Mouse (Mus musculus): ENCODE data around the gene Trpc1.

Trpc1 gene

DNA sequence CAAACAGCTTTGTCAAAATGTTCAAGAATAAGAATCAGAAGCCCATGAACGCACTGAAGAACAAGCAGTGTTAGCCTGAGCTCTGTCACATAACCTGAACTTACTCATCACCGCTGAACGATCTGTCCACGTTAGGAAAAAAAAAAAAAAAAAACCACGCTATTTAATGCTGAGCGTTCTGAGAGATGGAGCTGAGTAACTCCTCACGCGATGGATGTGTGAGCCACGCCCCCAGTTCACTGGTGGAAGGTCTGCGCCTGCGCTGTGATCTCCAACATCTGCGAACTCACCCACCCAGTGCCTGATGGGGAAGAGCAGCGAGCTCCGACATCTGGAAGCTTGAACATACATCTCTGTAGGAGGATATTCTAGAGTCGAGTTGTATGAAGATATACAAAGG is 55.2 kb downstream of the Trpc1 start:
- DNase-seq, result no peak

DNA sequence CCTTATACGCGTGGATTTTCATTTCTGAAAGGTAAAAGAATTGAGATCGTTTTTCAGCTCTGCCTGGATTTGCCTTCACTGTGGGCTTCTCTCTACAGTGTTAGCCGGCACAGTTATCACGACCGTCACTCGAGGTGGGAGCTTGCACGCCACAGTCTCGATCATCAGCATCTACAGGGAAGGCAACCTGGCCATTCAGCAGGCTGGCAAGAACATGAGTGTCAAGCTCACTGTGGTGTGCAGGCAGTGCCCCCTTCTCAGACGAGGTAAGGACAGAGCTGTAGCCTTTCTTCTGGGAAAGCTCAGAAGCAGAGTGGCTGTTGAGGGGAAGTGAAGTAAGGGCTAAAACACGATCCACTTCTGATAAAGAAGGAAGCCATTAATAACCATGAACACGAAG is 55.6 kb downstream of the Trpc1 start:
- DNase-seq, result no peak

DNA sequence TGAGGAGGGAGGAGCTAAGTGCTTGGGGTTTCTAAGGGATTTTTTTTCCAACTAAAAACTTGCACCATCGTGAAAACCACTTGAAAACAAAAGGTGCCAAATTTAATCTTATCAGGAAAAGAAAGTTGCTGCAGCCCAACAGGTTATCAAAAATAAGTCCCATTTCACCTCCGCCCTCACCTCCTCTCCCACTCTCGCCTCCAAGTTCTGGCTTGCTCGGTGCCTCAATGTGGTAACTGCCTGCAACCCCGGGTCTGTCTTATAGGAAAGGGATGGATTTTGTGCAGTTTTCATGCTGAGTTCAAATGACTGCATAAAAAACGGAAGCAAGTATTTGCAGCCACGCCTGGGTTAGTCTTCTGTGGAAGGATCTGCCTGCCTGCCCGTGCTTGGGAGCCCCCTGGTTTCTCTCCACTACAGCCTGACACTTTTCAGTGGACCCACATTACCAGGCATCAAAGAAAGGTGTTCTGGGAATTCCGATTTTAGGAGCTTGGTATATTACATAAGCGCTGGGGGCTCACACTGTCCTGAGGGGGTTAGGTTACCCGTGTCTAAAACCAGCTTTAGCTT is 56.6 kb downstream of the Trpc1 start:
- DNase-seq, result peak; percentile 28

DNA sequence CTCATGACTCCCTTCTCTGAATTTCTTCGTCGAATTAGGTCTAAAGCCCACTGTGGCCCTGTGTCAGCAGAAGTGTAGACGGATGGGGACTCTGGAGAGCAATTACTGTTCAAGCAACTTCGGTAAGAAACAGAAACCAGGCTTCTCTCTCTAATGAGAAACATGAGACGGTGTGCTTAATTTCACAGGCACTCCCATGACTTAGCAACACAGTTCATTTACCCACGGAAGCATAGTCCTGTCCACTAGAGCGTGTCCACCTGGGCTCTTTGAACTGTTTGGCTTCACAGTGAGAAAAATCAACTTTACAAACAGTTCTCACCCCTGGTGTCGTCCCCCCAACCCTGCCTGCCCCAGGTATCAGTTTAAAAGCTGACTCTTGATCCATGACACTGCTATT is 57.4 kb downstream of the Trpc1 start:
- DNase-seq, result peak; percentile 82

DNA sequence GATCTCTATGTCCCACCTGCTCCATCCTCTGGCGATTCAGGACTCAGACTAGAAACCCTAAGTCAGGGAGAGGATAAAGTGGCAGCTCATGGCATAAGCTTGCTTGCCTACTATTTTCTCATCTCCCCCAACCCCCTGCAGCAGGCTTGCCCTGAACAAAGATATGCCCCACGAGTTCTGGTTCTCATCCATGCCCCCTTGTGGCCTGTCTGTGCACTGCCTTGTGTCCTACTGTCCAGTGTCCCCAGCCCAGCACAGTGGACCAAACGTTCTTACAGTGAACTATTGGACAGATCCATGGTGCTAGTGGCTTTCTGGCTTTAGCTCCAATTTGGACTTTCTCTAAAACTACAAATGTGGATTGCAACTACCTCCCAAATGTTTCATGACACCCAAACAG is 62.1 kb downstream of the Trpc1 start:
- DNase-seq, result peak; percentile 60

DNA sequence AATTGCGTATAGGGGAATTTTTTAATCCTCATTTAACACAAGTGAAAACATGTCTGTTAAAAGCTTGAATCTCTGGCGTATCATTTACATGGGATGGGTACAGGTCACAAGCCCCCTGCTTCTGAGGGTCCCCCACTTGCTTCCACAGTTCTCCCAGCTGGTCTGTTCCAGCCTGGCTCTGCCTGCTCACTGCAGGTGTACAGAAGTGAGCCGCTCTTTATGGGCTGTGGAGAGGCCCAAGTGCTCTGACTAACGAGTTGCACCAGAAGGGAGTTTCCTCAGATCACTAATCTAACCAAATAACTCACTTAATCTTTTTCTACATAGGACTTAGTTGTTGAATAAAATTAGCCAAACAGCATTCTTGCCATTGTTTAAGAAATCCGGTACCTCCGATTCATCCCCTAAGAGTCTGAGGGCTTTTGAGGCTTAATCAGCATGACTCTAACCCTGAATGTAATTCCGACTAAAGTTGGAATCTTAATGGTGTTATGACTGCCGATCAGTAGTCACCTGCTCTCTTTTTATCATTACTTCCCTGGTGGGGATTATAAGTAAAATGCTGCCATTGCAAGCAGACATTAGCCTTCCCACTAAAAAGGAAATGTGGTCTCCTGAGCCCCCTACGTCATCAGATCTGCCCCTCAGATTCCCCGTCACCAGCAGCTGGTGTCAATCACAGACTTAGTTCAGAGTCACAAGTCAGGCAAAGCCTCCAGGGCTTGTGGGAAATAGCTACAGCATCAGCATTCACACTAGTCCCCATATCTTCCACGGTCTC is 64.3 kb downstream of the Trpc1 start:
- no peak for DNase-seq

DNA sequence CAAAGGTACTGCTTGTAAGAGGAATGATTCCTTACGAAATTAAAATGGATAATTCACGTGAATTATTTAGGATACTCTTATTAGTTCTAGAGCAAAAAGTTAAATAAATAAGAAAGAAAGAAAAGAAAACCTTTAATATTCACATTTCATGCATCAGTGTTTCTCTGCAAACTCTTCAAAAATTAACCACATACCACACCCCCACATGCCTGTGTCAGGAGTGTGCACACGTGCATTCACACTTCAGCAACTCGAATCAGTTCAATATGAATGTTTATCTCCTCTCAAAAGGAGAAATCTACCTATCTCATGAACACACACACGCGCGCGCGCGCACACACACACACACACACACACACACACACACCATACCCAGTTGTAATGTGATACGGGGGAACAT is 69.5 kb downstream of the Trpc1 start:
- DNase-seq, result peak; percentile 52

DNA sequence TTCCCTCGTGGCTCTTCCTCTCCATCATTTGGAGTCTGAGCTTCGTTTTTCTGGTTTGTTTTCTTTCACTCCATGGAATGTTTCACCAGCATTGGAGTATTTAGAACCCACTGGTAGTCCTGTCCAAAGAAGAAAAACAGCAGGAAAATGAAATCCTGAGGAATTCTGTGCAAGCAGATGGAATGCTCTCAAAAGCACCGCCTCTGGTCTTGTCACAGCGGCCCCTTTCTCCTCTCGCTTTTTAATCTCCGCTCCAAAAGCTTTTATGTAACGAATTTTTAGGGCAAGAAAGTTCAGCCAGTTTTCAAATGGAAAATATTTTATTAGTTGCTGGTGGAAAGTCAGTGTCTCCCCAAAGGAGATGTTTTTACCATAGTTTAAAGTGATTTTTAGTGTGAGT is 70.2 kb downstream of the Trpc1 start:
- DNase-seq, result no peak

DNA sequence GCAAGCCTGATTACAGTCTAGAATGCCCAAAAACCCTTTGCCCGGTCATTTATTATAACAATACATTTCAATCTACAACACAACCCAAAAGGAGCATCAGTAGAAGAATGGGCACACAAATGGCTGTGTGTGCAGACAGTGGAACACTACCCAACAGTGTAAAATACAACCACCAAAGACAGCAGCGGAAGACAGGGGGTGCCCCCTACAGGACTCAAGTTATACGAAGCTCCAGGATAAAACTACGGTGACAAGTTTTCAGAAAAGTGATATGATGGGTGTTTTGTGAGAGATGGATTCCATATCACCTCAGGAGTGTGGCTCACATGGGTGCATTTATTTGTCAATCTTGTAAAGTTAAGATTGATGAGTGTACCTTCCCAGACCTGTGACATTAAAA is 74.2 kb downstream of the Trpc1 start:
- no peak for DNase-seq

DNA sequence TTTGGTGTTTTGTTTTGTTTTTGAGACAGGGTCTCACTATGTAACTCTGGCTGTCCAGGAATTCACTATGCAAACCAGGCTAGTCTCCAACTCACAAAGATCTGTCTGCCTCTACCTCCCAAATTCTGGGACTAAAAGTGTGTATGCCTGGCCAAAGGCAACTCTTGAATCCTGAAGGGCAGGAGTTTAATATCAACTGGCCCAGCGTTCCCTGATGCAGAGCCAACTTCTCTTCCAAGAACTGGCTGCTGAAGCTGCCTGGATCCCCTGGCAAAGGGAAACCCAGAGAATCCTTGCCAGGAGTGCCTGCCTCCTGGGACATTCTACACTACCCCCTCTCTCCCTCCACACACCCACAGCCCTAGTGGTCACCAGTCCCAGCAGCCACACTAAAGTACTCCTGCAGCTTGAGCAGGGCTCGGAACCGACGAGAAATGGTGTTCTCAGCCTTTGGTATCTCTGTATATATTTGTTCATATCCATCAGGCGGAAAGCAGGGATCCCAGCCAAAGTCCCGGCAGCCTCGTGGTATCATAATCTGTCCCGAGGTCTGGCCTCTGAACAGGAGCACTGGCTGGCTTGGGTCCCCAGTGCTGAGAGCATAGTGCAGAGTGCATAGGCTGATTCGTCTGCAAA is 75.0 kb downstream of the Trpc1 start:
- peak; percentile 91 for DNase-seq

DNA sequence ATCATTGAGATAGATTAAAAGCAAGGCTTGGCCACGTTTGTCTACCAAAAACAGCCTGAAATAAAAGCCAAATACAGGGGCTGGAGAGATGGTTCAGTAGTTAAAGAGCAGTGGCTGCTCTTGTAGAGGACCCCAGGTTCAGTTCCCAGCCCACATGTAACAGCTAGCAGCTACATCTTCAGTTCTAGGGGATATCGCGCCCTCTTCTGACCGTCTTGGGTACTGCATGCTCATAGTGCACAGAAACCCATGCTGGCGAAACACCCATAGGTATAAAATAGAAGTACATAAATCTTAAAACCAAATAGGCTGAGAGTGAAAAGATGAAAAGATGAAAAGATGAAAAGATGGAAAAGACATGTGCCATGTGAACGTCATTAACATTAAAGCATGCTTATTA is 77.4 kb downstream of the Trpc1 start:
- no peak for DNase-seq

DNA sequence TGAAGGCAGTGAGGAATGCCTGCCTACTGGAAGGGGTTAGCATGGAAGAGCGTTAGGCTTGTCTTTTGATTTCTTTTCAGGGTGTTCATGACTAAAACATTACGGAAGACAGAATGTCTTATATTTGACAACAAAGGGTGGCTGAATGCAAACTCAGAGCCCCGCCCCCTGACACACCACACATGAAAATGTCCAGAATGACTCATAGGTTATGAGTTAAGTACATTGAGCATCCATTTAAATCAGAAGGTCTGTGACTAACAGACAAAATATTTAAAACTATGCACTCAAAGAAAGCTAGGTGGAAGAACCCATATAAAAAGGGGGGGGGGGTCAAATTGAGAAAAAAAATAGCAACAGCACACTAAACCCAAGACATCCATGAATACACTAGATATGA is 77.8 kb downstream of the Trpc1 start:
- DNase-seq, result no peak

DNA sequence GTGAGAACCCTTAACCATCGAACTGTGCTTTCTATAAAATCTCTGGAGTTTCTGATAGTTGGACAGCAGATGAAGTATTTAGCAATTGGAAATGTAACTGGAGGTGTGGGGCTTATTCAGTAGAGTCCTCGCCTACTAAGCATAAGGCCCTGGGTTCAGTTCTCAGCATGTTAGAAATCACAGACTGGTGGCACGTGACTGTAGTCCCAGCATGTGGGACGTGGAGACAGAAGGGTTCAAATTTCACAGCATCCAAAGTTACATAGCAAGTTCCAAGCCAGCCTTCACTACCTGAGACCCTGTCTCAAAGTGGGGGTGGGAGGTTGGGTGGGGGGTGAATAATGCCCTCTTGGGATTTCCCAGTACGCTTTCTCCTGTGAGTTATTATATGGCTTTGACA is 81.9 kb downstream of the Trpc1 start:
- no peak for DNase-seq

DNA sequence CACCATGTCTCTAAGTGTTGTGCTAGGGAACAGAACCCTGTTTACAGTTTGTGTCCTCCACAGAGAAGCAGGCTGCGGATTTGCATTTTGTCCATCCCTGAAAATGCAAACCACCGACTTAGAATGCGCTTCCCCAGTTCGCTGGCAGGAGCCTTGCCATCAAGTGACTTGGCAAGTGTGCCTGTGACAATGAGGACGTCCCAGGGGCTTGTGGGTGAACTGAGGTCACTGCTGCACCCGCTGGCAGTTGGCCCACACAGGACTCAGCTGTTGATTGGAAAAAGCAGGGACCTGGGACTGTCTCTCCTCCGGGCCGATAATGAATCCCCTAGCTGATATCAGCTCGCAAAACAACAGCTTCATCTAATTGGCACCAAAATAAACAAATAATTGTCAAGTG is 82.3 kb downstream of the Trpc1 start:
- peak; percentile 31 for DNase-seq

DNA sequence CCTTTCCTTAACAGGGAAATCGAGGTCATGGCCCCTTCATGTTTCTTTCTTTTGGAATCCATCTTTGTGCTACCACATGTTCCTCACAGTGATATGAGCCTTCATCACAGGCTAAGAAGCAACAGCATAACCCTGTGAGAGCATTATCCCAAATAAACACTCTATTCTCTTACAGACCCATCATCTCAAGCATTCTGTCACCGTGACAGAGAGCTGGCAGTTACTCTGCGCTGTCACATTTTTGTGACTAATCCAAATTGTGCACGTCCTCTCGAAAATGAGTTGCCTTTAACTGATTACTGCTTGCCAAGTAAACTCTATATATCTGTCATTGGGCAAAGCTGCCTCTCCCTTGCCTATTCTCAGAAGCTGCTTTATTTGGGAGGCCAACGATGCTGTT is 84.3 kb downstream of the Trpc1 start:
- DNase-seq, result no peak

DNA sequence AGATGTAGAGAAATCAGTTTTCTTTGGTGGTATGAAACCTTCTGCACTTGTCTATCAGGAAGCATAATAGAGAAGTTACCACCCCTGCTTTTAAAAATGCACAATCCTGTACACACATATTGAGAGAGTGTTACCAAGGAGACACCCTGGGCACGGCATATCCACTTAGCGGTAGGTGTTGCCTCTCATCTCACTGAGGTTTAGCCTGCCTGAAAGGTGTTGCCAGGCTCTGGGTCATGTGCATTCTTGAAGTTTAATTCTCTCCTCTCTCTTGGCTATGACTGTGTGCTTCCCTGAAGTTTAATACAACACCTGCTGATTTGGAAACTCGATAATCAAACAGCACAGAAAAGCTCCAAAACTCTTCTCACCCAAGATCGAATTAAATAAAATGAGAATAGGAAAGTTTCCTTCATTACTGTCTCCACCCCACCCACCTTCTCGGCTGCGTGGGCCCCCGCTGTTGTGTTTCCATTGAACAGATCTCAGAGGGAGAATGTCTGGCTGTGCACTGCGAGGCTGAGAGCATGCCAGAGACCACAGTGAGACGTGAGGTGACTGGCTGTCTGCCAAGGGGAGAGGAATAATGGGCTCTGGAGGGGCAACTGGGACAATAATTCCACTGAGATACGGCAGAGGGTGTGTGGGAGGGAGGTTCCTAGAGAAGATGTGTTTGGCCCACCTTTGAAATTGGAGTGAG is 85.7 kb downstream of the Trpc1 start:
- DNase-seq, result no peak

DNA sequence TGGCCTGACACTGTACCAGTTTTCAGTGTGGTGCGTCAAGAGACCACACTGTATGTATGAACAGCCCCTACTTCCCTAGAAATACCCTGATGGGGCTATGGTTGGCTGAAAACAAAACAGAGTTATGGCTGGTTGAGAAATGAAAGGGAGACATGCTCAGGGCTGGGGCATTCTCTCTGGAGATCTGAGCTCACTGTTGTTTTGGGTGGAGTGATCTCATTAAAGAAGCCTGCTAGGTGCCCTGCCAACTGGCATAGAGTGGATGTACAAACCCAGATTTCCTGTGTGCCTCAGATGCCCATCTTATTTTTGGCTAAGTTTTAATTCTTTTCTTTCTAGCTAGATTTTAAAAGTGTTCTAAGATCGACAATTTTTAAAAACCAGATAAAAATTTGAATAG is 92.2 kb downstream of the Trpc1 start:
- no peak for DNase-seq

Data from kidney, adult 9 months (tissue).